Mouse (Mus musculus) thymus, postnatal 10 days (tissue): ENCODE data around the gene Atp6v1g2.
A peak's percentile ranks its signal among the peaks of the same experiment; 100 is the strongest.

Experiments
- DNase-seq, 2 experiments: peaks; one replicate each; pipeline ENCODE4 v3.0.0; 2021; ENCODE audit warnings: low spot score in 2 of 2

The Atp6v1g2 gene

DNA sequence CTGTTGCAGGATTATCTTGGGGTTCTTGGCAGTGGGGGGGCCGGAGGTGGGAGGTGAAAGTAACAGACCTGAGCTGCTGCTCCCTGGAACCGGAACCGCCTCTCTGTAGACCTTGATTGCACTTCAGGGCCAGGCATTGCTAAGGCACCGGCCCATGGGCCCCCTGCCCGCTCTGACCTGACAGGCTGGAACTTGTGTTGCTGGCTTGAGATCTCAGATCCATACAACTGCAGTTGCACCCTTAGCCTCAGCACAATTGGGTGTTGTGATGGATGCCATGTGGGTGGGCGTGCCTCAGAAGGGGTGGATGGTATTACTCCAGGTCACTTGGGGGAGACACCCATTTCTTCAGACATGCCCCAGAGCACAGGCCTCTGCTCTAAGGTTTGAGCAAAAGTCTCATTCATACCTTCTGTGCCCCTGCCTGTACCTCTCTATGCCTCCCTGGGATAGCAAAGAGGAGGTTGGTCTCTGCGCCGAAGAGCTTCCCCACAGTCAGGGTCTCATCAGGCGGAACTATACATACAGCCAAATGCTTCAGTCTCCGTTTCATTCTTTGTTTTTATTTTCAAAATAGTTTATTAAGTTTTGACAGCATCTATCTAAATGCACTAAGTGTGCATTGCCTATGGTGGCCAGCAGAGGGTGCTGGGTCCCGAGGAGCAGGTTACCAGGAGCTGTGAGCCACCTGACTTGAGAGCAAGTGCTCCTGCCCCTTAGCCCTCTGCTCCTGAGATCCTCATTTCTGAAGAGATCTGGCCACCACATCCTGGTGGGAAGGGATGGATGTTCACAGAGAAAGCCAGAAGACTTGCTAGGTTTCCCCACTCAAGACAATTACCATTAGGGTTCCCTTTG, 21.0 kb downstream of the Atp6v1g2 start:
- DNase-seq = peak; percentile 59 to 74

DNA sequence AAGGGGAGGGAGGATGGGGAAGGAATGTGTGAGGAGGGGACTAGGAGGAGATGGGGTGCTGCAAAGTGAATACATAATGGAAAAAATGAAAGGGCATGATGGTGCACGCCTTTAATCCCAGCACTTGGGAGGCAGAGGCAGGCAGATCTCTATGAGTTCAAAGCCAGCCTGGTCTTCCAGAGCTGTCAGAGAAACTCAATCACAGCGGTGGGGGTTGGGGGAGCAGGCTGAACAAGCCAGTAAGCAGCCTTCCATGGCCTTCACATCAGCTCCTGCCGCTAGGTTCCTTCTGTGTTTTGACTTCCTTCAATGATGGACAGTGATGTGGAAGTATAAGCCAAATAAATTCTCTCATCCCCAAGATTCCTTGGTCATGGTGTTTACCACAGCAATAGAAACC, 21.8 kb downstream of the Atp6v1g2 start:
- no peak for DNase-seq

GRCm38 (mm10) chr17:35255704-35256103, 22.2 kb downstream of the Atp6v1g2 start:
- DNase-seq = no peak

DNA sequence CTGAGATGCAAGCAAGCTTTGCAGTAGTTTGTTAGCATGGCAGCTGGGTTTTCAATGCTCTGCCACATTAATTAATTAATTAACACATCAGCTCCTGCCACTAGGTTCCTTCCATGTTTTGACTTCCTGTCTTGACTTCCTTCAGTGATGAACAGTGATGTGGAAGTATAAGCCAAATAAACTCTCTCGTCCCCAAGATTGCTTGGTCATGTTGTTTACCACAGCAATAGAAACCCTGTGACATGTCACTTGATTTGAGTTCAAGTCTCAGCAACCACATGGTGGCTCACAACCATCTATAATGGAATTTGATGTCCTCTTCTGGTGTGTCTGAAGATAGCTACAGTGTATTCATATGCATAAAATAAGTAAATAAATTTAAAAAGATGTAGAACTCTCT, 23.9 kb downstream of the Atp6v1g2 start:
- no peak for DNase-seq

DNA sequence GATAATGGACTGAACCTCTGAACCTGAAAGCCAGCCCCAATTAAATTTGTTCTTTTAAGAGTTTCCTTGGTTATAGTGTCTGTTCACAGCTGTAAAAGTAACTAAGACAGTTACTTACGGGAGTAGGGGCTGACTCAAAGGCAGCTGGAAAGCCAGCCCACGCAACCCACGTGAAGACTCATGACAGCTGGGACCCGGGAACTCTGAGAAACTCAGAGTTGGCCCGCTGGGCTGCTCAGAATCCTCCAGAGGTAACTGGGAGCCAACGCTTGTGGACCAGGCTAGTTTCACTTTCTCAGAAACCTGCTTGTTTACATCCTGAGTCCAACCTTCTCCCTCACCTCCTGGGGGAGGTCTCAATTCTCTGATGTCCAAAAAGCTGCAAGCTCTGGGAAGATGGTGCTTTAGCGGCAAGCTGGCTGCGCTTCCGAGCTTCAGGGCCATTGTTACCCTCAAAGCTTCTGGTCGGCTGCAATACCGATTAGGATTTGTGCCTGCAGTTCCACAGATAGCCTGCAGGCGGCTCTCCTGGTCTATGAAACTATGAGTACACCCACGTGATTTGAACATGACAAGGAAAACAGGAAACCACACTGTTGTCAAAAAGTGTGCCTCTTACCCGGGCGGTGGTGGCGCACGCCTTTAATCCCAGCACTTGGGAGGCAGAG, 24.5 kb downstream of the Atp6v1g2 start:
- peak; percentile 88 to 94 for DNase-seq

GRCm38 (mm10) chr17:35258492-35259478, 25.3 kb downstream of the Atp6v1g2 start:
- no peak for DNase-seq

- no peak for DNase-seq
Measured at GRCm38 (mm10) chr17:35259621-35260020, 26.2 kb downstream of the Atp6v1g2 start.

DNA sequence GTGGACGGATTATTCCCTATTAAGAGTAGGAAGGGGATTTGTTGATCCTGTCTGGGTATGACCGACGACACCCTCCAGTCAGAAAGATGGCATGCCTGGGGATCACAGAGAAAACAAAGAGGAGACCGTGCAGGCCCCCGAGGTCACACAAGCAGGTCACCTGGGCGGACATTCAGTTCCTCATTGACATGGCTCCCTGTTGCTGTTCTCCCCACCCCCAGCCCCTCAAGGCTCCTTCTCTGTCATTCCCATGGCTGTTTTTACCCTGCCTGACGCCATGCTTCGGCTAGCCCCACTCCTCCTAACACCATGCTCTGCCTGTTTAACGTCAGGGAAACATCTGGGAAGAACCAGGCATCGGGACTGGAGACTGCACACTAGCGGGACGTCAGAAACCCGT, 28.2 kb downstream of the Atp6v1g2 start:
- no peak for DNase-seq

- peak; percentile 92 to 98 for DNase-seq
Measured at GRCm38 (mm10) chr17:35262664-35263522, 29.4 kb downstream of the Atp6v1g2 start, which contains the start of gene H2-D1. H2-D1 (plus strand) TSS chr17:35262730.

- DNase-seq = no peak
Measured at GRCm38 (mm10) chr17:35263523-35263883, 30.0 kb downstream of the Atp6v1g2 start.

DNA sequence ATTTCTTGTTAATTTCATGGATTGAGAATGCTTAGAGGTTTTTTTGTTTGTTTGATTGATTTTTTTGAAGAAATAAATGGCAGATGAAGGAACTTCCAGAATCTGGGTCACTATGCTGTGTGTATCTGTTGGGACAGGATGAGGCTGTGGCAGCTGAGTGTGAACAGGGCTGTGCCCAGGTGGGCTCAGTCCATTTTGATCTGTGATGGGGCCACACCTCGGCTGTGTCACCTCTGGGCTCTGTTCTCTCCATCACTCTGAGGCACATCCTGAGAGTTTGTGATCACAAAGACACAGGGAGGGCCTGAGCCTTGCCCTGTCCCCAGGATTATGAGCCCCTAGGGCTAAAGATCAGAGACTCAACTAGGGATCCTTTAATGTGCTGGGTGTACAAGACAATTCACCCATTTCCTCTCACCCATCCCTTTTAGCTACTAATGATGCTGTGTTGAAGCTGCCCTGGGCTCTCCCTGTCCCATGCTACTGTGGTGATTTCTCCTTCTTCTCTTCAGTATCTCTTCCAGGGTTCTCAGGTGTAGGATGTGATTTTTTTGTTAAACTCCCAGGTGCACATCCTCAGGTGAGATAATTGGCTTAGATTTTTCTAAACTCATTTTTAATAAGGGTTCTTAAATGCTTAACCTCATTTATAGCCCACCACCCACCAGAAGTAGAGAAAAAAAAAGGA, 34.1 kb downstream of the Atp6v1g2 start:
- DNase-seq = no peak

DNA sequence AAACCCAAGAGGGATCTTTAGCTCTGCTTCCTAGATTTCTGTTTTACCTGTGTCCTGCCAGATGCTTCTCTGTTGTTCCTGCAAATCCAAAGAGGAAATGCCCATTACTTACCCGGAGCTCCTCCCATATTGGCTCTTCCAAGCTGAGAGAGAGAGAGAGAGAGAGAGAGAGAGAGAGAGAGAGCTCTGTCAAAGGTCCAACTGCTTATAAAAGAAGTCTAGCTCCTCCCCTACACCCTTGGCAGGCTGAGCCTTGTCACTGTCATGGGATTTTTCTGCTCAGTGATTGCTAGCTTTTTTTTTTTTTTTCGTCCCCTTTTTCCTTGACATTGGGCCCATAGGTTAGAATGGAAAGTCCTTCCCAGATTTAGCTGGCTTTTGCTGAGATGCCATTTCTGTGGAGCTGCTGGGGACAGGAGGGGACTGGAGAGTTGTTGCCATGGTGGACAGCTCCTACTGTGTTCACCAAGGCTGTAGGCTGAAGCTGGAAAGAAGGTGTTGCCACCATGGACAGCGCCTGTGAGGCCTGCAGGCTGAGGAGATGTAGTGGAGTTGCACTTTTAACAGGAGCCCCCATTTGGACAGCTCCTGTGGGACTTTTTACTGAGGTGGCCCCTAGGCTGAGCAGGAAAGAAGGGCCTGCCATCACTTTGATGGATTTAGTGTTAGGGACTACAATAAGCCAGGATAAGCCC, 36.3 kb downstream of the Atp6v1g2 start:
- DNase-seq = no peak

DNA sequence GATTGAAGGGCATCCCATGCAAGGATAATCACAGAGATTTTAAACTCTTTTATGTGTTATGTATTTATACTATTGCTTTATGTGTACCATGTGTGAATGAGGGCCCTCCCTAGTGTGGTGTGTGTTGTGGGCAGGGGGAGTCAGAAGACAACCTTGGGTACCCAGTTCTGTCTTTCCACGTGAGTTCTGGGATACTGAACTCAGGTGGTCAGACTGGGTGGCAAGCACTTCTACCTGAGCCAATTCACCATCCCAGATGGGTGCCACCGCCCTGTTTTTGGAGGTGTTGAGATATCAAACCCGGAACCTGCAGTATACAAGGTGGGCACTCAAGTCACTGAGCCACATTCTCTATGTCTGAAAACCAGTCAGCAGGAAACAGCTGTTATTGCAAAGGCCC, 38.8 kb downstream of the Atp6v1g2 start:
- no peak for DNase-seq

DNA sequence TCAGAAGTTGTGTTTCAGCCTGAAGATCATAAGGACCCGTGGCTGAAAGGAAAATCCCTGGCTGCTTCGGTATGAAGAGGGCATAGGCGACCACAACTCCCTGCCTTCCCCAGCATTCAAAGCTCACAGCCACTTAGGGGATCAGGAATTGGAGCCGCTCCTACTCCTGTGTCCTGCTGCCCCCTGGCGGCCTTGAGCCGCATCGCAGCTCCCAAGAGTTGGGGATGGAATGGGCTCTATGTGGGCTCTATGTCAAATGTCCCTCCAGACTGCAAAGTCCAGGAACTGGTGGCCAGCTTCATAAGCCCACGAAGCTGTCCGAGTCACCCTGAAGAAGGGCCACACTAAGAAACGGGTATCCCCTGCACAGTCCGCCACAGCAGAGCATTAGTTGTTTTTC, 41.3 kb downstream of the Atp6v1g2 start:
- peak; percentile 60 to 89 for DNase-seq

DNA sequence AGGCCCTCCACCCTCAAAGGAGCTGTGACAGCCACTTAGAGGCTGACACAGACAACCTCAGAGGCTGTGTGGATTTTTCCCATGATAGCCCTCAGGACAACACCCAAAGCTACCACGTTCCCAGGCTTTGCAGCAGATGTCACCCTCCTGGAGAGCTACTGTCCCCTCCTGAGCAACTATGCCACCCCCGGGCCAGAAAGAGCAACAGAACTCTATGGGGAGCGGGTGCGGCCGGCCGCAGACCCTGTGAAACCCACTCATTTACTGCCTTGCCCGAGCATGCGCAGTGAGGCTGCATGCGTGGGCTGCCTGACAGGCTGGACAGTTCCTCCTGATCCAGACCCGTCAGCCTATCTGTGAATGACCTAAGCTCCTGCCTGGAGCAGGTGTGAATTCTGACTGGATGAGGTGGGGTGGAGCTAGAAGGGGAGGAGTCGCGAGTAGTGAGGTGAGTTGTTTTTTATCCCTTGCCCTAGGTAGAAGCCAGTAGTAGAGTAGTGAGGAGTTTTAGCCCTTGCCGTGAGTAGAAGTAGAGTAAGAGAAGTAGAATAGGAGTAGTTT, 42.9 kb downstream of the Atp6v1g2 start:
- no peak for DNase-seq

DNA sequence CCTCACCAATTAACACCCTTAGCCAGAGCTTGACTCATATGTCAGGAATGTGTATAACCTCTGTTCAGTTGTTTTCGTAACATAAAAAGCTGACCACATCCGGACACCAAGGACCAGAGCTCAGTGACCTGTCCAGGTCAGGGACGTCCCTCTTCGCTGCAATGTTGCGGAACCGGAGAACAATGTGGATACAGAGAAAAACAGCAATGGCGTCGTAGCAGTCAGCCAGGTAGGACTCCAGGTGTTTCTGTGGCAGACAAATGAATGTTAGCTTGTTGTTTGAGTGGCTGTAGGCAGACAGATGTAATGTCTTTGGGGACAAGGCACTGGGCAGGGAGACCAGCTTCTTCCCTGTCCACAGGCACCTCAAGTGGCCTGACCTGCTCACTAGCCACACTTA, 44.6 kb downstream of the Atp6v1g2 start:
- no peak for DNase-seq

DNA sequence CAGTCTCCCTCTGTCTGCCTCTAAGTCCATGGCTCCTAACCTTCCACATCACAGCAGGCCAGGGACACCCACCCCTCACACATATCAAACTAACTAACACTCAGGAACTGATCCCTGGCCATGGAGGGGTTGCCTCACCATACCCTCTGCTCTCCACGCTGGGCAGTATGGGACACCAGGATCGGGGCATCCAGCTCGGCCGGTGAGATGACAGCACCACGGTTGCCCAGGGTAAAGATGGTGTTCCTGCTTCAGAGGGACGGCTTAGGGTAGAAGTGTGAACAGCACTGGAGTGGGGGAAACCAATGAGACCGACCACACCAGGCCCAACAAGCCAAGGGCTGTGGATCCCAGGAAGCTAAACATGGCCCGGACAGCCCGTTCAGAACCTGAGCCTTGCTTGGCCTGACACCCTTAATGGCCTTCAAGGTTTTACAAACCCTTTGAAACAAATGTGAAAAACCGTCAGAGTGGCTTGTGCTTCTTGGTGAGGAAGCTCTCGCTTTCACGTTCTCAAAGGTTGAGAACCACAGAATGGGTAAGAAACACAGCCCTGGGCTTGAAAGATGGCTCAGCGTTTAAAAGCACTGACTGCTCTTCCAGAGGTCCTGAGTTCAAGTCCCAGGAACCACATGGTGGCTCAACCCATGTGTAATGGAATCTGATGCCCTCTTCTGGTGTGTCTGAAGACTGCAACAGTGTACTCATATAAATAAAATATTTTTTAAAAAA, 45.7 kb downstream of the Atp6v1g2 start:
- DNase-seq = no peak

DNA sequence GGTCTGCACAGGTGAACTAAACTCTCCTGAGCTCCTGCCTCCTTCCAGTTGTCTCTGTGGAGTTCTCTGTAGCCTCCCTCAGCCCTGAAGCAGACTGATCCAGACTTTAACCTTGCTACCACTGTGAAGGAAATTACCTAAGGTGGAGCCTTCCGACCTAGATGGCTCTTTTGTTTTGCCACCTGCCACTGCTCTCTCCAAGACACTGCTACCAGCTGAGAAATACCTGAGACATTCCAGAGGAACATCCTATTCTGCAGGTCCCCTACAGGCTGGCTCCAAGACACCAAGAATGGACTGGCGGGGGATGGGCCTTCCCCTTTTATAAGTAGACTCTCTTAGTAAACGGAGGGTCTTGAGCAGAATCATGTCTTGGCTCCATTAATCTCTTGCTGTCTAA, 46.8 kb downstream of the Atp6v1g2 start:
- DNase-seq = no peak

DNA sequence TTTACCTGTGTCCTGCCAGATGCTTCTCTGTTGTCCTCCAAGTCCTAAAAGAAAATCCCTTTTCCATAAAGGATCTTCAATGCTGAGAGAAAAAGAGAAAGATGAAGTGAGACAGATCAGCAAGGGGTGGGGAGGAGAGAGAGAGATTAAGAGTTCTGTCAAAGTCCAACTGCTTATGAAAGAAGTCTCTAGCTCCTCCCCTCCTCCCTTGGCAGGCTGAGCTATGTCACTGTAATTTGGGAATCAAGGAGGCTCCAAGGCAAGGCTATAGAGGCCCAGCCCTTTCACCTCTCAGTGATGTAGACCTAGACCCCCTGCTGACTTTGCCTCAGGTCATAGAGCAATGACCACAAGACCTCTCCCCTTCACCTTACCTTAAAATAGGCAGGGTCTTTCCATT, 52.0 kb downstream of the Atp6v1g2 start:
- no peak for DNase-seq
